Mouse (Mus musculus) ES-E14 (cell line): ENCODE measurements at regions not wholly inside any gene's neighbourhood (a gene's known extent, or its start where the extent isn't known, plus 50 kb on each side); places are given as distances from the start of the nearest gene placed in this dataset.

Experiments used
- CHD2 ChIP-seq: IDR thresholded peaks from 2 replicates; pipeline ENCODE4 v1.6.1; 2014; ENCODE audit warnings: mild to moderate bottlenecking, low read depth, low read length, inconsistent platforms
- HCFC1 ChIP-seq: IDR thresholded peaks from 2 replicates; pipeline ENCODE4 v1.6.1; 2012; ENCODE audit warnings: low read length, inconsistent platforms, borderline replicate concordance; ENCODE audit not compliant: insufficient read depth
- MAFK ChIP-seq: IDR thresholded peaks from 2 replicates; pipeline ENCODE4 v1.6.1; 2014; ENCODE audit warnings: mild to moderate bottlenecking, low read depth, low read length, inconsistent platforms; ENCODE audit not compliant: insufficient read depth
- ZC3H11A ChIP-seq: IDR thresholded peaks from 2 replicates; pipeline ENCODE4 v1.6.1; 2012; ENCODE audit warnings: low read depth, mild to moderate bottlenecking, inconsistent platforms, low read length, borderline replicate concordance
- ZNF384 ChIP-seq: IDR thresholded peaks from 2 replicates; pipeline ENCODE4 v1.6.1; 2012; ENCODE audit warnings: low read depth, low read length, inconsistent platforms

DNA sequence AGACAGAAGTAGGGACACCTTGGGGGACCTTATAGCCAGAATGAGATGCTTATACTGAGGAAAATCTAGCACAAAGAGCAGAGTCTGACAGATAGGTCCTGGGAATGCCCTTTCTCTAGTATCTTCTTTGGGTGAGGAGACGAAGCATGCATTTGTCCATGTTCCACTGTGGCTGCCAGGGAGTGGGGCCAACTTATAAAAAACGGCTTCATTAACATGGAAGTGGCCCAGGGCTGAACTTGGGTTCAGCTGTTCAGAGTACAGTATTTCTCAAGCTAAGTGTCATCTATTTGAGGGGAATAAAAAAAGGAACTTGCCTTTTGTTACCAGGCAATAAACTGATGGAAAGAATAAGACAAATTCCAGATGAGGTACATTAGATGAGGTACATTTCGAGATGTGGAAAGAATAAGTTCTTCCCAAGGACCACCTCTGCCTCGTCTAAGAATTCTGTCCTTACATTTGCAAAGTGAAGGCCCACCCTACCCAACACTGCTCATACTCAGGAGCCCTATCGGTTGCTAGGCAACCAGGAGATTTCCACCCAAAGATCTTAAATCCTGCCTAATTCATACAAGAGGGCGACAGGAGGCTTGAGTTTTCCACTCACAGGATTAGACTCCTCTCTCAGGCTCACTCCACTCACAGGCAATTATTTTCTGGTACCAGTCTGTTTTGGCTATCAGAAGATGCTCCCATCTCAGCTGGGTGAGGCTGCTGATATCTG lies 460.3 kb upstream of the 4930578C19Rik start:
- no peak for TF ChIP-seq ZC3H11A
- TF ChIP-seq HCFC1, result no peak
- no peak for TF ChIP-seq MAFK
- no peak for TF ChIP-seq ZNF384
- TF ChIP-seq CHD2, result no peak
